Mouse (Mus musculus) limb, embryonic 13.5 days (tissue): ENCODE results near the gene Sbk2. TPM values are rescaled to one million over a fixed set of nuclear protein-coding genes. Genes with fewer than 3 reads are reported as not detected.

Experiments used
- ATAC-seq: fragments of 200-750 bp; cut with Nextera tagmentation; 2 replicates; pipeline ENCODE4 v1.8.0; 2017; ENCODE audit warnings: low read depth, moderate number of reproducible peaks, moderate TSS enrichment; ENCODE audit not compliant: low FRiP score
- H3K27ac ChIP-seq: fragments of 300-500 bp; sonication (generic); 2 replicates; pipeline ENCODE4 v1.5.1; 2015; ENCODE audit warnings: inconsistent platforms, mild to moderate bottlenecking, moderate library complexity
- H3K27me3 ChIP-seq: fragments of 300-500 bp; sonication (generic); 2 replicates; pipeline ENCODE4 v1.6.1; 2015; ENCODE audit warnings: mild to moderate bottlenecking, inconsistent platforms
- H3K36me3 ChIP-seq: fragments of 300-500 bp; sonication (generic); 2 replicates; pipeline ENCODE4 v1.6.1; 2015; ENCODE audit warnings: inconsistent platforms, mild to moderate bottlenecking, moderate library complexity
- H3K4me1 ChIP-seq: fragments of 300-500 bp; sonication (generic); 2 replicates; pipeline ENCODE4 v1.6.1; 2015; ENCODE audit warnings: inconsistent platforms
- H3K4me2 ChIP-seq: fragments of 300-500 bp; sonication (generic); replicated peaks from 2 replicates; pipeline ENCODE4 v1.6.1; 2015; ENCODE audit warnings: inconsistent platforms, mild to moderate bottlenecking, moderate library complexity
- H3K4me3 ChIP-seq: fragments of 300-500 bp; sonication (generic); 2 replicates; pipeline ENCODE4 v1.5.1; 2015; ENCODE audit warnings: moderate library complexity, mild to moderate bottlenecking, inconsistent platforms
- H3K9ac ChIP-seq: fragments of 300-500 bp; sonication (generic); 2 replicates; pipeline ENCODE4 v1.6.1; 2015; ENCODE audit warnings: mild to moderate bottlenecking, inconsistent platforms
- H3K9me3 ChIP-seq: fragments of 300-500 bp; sonication (generic); 2 replicates; pipeline ENCODE4 v1.6.1; 2016; ENCODE audit warnings: inconsistent platforms
- WGBS: fragments of 180-500 bp; shearing (Covaris S2); methylation state at CpG from one replicate; pipeline ENCODE4 v1.1.7; 2015; 5-methylcytosine and 5-hydroxymethylcytosine counted together
- polyA plus RNA-seq: library from polyadenylated mRNA; unstranded; fragments of >200 nt; fragmentation: Nextera tagmentation; extraction: Ambion mirVana; gene quantifications from 2 replicates; pipeline ENCODE4 v1.2.1, GENCODE M21; 2015

Sbk2 gene
- polyA plus RNA-seq, 1 experiment from 2014 or later = 0.92 TPM

GRCm38 (mm10) chr7:4947855-4948254, 16.4 kb downstream of the Sbk2 start:
- 10% methylated on average over 2 of the region's 2 CpGs for WGBS
- ATAC-seq = no peak
- H3K27me3 ChIP-seq = no peaks in the 10 kb centered on the region

GRCm38 (mm10) chr7:4943223-4943815, 20.9 kb downstream of the Sbk2 start:
- Histone ChIP-seq H3K9me3 (no peaks in the 10 kb centered on the region), H3K9ac (no peak overlapping the region), H3K4me3 (peak overlapping the region; percentile 33), H3K4me1 (peaks cover 7% of the 10 kb centered on the region; the same call in 1 of the 2 replicates), H3K36me3 (no peaks in the 10 kb centered on the region), H3K4me2 (peak overlapping the region; percentile 59), H3K27me3 (no peaks in the 10 kb centered on the region), H3K27ac (no peak overlapping the region)
- WGBS = 22% methylated on average over 15 of the region's 15 CpGs
- peak; percentile 63 for ATAC-seq

More at GRCm38 (mm10) chr7:4947855-4948254, 16.4 kb downstream of the Sbk2 start:
- H3K36me3 ChIP-seq = no peaks in the 10 kb centered on the region
- no peak overlapping the region for H3K4me3 ChIP-seq
- H3K4me2 ChIP-seq = no peak overlapping the region
- no peak overlapping the region for H3K27ac ChIP-seq
- no peaks in the 10 kb centered on the region for H3K9me3 ChIP-seq
- H3K9ac ChIP-seq = no peak overlapping the region
- H3K4me1 ChIP-seq = peaks cover 7% of the 10 kb centered on the region; the same call in 1 of the 2 replicates

GRCm38 (mm10) chr7:4942673-4943072, 21.5 kb downstream of the Sbk2 start:
- no peaks in the 10 kb centered on the region for H3K9me3 ChIP-seq
- no peak overlapping the region for H3K9ac ChIP-seq
- H3K4me1 ChIP-seq = peaks cover 7% of the 10 kb centered on the region; the same call in 1 of the 2 replicates
- no peak overlapping the region for H3K4me3 ChIP-seq
- no peak overlapping the region for H3K4me2 ChIP-seq
- WGBS = 53% methylated on average over 5 of the region's 5 CpGs
- no peak for ATAC-seq
- H3K27me3 ChIP-seq = no peaks in the 10 kb centered on the region
- no peaks in the 10 kb centered on the region for H3K36me3 ChIP-seq
- H3K27ac ChIP-seq = no peak overlapping the region

GRCm38 (mm10) chr7:4940068-4940479, 24.1 kb downstream of the Sbk2 start:
- Histone ChIP-seq H3K36me3 (no peaks in the 10 kb centered on the region), H3K27me3 (no peaks in the 10 kb centered on the region), H3K9ac (no peak overlapping the region), H3K9me3 (no peaks in the 10 kb centered on the region), H3K4me1 (peaks cover 4% of the 10 kb centered on the region; the same call in 1 of the 2 replicates), H3K27ac (no peak overlapping the region), H3K4me2 (no peak overlapping the region), H3K4me3 (no peak overlapping the region)
- 14% methylated on average over 9 of the region's 9 CpGs for WGBS
- peak; percentile 48; the same call in 1 of the 2 replicates for ATAC-seq

GRCm38 (mm10) chr7:4938456-4938855, 25.8 kb downstream of the Sbk2 start:
- H3K4me2 ChIP-seq = no peak overlapping the region
- 37% methylated on average over 2 of the region's 2 CpGs for WGBS
- no peak overlapping the region for H3K9ac ChIP-seq
- no peak overlapping the region for H3K27ac ChIP-seq
- H3K27me3 ChIP-seq = no peaks in the 10 kb centered on the region
- H3K4me3 ChIP-seq = no peak overlapping the region
- no peak for ATAC-seq
- H3K4me1 ChIP-seq = peaks cover 2% of the 10 kb centered on the region; the same call in 1 of the 2 replicates
- no peaks in the 10 kb centered on the region for H3K9me3 ChIP-seq
- H3K36me3 ChIP-seq = no peaks in the 10 kb centered on the region

- Histone ChIP-seq H3K9ac (no peak overlapping the region), H3K4me3 (no peak overlapping the region)
- WGBS = 69% methylated on average over 11 of the region's 11 CpGs
These were observed 26.8 kb downstream of the Sbk2 start for GRCm38 (mm10) chr7:4937392-4937791.

GRCm38 (mm10) chr7:4936832-4937231, 27.4 kb downstream of the Sbk2 start:
- no peak overlapping the region for H3K27ac ChIP-seq
- H3K36me3 ChIP-seq = no peaks in the 10 kb centered on the region
- no peak overlapping the region for H3K9ac ChIP-seq
- H3K4me2 ChIP-seq = no peak overlapping the region
- no peaks in the 10 kb centered on the region for H3K4me1 ChIP-seq
- no peaks in the 10 kb centered on the region for H3K27me3 ChIP-seq
- H3K4me3 ChIP-seq = no peak overlapping the region
- no peaks in the 10 kb centered on the region for H3K9me3 ChIP-seq
- 81% methylated on average over 10 of the region's 10 CpGs for WGBS
- no peak for ATAC-seq

More at GRCm38 (mm10) chr7:4937392-4937791, 26.8 kb downstream of the Sbk2 start:
- no peaks in the 10 kb centered on the region for H3K36me3 ChIP-seq
- no peak overlapping the region for H3K27ac ChIP-seq
- no peak overlapping the region for H3K4me2 ChIP-seq
- no peaks in the 10 kb centered on the region for H3K27me3 ChIP-seq
- ATAC-seq = no peak
- no peaks in the 10 kb centered on the region for H3K9me3 ChIP-seq
- no peaks in the 10 kb centered on the region for H3K4me1 ChIP-seq

GRCm38 (mm10) chr7:4934160-4934914, 29.9 kb downstream of the Sbk2 start:
- Histone ChIP-seq H3K27ac (no peak overlapping the region), H3K4me2 (no peak overlapping the region), H3K36me3 (no peaks in the 10 kb centered on the region), H3K9ac (no peak overlapping the region), H3K4me3 (no peak overlapping the region), H3K4me1 (no peaks in the 10 kb centered on the region), H3K9me3 (no peaks in the 10 kb centered on the region), H3K27me3 (no peaks in the 10 kb centered on the region)
- WGBS = 81% methylated on average over 4 of the region's 4 CpGs
- no peak for ATAC-seq

GRCm38 (mm10) chr7:4933103-4933502, 31.1 kb downstream of the Sbk2 start:
- H3K36me3 ChIP-seq = no peaks in the 10 kb centered on the region
- H3K27ac ChIP-seq = no peak overlapping the region
- no peaks in the 10 kb centered on the region for H3K9me3 ChIP-seq
- H3K9ac ChIP-seq = no peak overlapping the region
- no peak overlapping the region for H3K4me3 ChIP-seq
- no peaks in the 10 kb centered on the region for H3K27me3 ChIP-seq
- no peak for ATAC-seq
- WGBS = 69% methylated on average over 12 of the region's 12 CpGs
- no peaks in the 10 kb centered on the region for H3K4me1 ChIP-seq
- H3K4me2 ChIP-seq = no peak overlapping the region

- H3K36me3 ChIP-seq = no peaks in the 10 kb centered on the region
- peaks cover 47% of the 10 kb centered on the region for H3K4me1 ChIP-seq
- H3K9ac ChIP-seq = 0 out of 2 replicates have a peak overlapping the region, but pooled peaks have one; percentile 0
- H3K27ac ChIP-seq = no peak overlapping the region
- H3K9me3 ChIP-seq = no peaks in the 10 kb centered on the region
- no peak for ATAC-seq
- no peak overlapping the region for H3K4me3 ChIP-seq
- no peak overlapping the region for H3K4me2 ChIP-seq
- 65% methylated on average over 17 of the region's 17 CpGs for WGBS
- no peaks in the 10 kb centered on the region for H3K27me3 ChIP-seq
These were observed 35.9 kb downstream of the Sbk2 start for GRCm38 (mm10) chr7:4928323-4928722.

GRCm38 (mm10) chr7:4927711-4928110, 36.5 kb downstream of the Sbk2 start:
- Histone ChIP-seq H3K36me3 (no peaks in the 10 kb centered on the region), H3K9me3 (no peaks in the 10 kb centered on the region), H3K27me3 (no peaks in the 10 kb centered on the region), H3K4me1 (peaks cover 53% of the 10 kb centered on the region), H3K27ac (peak overlapping the region; percentile 94; the same call in 1 of the 2 replicates), H3K4me2 (peak overlapping the region; percentile 87), H3K9ac (0 out of 2 replicates have a peak overlapping the region, but pooled peaks have one; percentile 0), H3K4me3 (no peak overlapping the region)
- ATAC-seq = no peak
- WGBS = 53% methylated on average over 8 of the region's 8 CpGs

GRCm38 (mm10) chr7:4926849-4927248, 37.4 kb downstream of the Sbk2 start:
- no peaks in the 10 kb centered on the region for H3K27me3 ChIP-seq
- peak overlapping the region; percentile 50; the same call in 1 of the 2 replicates for H3K9ac ChIP-seq
- WGBS = 64% methylated on average over 16 of the region's 16 CpGs
- ATAC-seq = no peak
- H3K4me1 ChIP-seq = peaks cover 62% of the 10 kb centered on the region
- no peaks in the 10 kb centered on the region for H3K36me3 ChIP-seq
- peak overlapping the region; percentile 94; the same call in 1 of the 2 replicates for H3K27ac ChIP-seq
- H3K9me3 ChIP-seq = no peaks in the 10 kb centered on the region
- H3K4me3 ChIP-seq = peak overlapping the region; percentile 8; the same call in 1 of the 2 replicates
- peak overlapping the region; percentile 87 for H3K4me2 ChIP-seq
